Mouse (Mus musculus) pancreas, adult 10 weeks (tissue): ENCODE measurements around the gene Mcpt8. TPM values are rescaled to one million over a fixed set of nuclear protein-coding genes. Genes with fewer than 3 reads are reported as not detected.

Source experiments
- polyA plus RNA-seq: library from polyadenylated mRNA; stranded (reverse); fragments of 350-450 nt; fragmentation: Illumina TruSeq; extraction: RNeasy Lipid Tissue Mini Kit (QIAGEN cat#74804); gene quantifications from one replicate; pipeline ENCODE4 v1.2.3, GENCODE M21; 2015; ENCODE audit warnings: low read depth, low replicate concordance; ENCODE audit not compliant: insufficient read depth

Mcpt8 gene
- polyA plus RNA-seq = not detected

GRCm38 (mm10) chr14:56085167-56085566 is at the start of gene Mcpt8:
Mcpt8 (minus strand) TSS chr14:56085273.

DNA sequence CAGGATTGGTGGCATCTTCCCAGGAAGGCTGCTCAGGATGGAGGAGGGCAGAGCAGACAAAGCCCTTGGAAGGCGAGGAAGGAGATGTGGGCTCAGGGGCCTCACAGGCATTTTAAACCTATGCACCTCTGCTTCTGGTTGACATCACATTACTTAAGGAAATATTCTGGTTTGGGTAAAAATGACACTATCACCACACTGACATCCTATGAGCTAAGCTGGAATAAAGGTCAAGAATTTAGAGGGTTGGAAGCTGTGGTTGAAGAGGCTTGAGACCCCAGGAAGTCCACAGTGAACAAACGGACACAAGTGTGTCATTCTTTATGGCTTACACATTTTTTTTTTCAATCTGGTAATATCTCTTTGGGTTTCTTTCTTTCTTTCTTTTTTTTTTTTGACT is 47.4 kb upstream of the Mcpt8 start, which contains the start of gene Gzmd:
Gene Gzmd (minus strand): TSS at position 101 of the 400 bp plus-strand sequence.

GRCm38 (mm10) chr14:56120525-56120924 is 35.5 kb upstream of the Mcpt8 start, which contains the start of gene Gzme:
Gzme (minus strand) TSS chr14:56120625.

GRCm38 (mm10) chr14:56102386-56102785 is 17.3 kb upstream of the Mcpt8 start, which contains the start of gene Ctsg:
Ctsg (minus strand) TSS chr14:56102574.

GRCm38 (mm10) chr14:56062213-56062612 is 22.9 kb downstream of the Mcpt8 start, which contains the start of gene Mcpt4:
Mcpt4 (minus strand) TSS chr14:56062313.

DNA sequence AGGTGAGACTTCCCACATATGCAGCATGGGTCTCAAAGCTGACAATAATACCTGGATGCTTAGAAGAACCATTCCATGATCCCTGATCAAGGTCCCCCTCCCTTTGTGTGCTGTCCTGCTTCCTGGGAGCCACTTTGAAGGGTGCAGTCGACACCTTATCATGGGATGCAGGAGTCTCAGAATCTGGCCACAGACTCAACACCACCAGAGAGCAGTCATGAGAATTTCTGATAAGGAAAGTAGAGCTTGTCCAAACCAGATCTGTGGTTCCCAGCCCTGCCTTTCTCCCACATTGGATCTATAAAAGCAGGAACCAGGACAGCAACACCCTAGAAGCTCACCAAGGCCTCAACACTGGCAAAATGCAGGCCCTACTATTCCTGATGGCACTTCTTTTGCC is 43.3 kb downstream of the Mcpt8 start, which contains the start of gene Mcpt2:
Gene Mcpt2 (plus strand): TSS at position 250 of the 400 bp plus-strand sequence.

Other genes starting within 250 kb of the Mcpt8 start
- 2.1 TPM for gene Nynrin, start 231.3 kb downstream of the Mcpt8 start, polyA plus RNA-seq
- gene Cbln3, start 200.9 kb downstream of the Mcpt8 start, polyA plus RNA-seq = not detected
- 5.2 TPM for gene Khnyn, start 200.3 kb downstream of the Mcpt8 start, polyA plus RNA-seq
- gene Sdr39u1, start 185.0 kb downstream of the Mcpt8 start, polyA plus RNA-seq = 11.8 TPM
- 2.5 TPM for gene Cma1, start 140.6 kb downstream of the Mcpt8 start, polyA plus RNA-seq
- gene Cma2, start 134.3 kb downstream of the Mcpt8 start, polyA plus RNA-seq = not detected
- gene Mcpt1, start 67.3 kb downstream of the Mcpt8 start, polyA plus RNA-seq = not detected
- gene Mcpt9, start 54.8 kb downstream of the Mcpt8 start, polyA plus RNA-seq = not detected
- gene Mcpt2, start 43.2 kb downstream of the Mcpt8 start, polyA plus RNA-seq = not detected
- gene Mcpt4, start 23.0 kb downstream of the Mcpt8 start, polyA plus RNA-seq = not detected
- not detected for gene Ctsg, start 17.3 kb upstream of the Mcpt8 start, polyA plus RNA-seq
- not detected for gene Gzme, start 35.4 kb upstream of the Mcpt8 start, polyA plus RNA-seq
- gene Gzmd, start 47.3 kb upstream of the Mcpt8 start, polyA plus RNA-seq = not detected
- not detected for gene Gzmg, start 74.3 kb upstream of the Mcpt8 start, polyA plus RNA-seq
- gene Gzmn, start 89.3 kb upstream of the Mcpt8 start, polyA plus RNA-seq = not detected
- not detected for gene Gzmf, start 126.1 kb upstream of the Mcpt8 start, polyA plus RNA-seq
- gene Gzmc, start 149.4 kb upstream of the Mcpt8 start, polyA plus RNA-seq = not detected
- gene Gzmb, start 177.0 kb upstream of the Mcpt8 start, polyA plus RNA-seq = not detected